Comparison of ENCODE assay signal across 8 mouse cellular contexts in genomic region chr1:171293906-171294297, GRCm38 (mm10). TPM values are rescaled to one million over a fixed set of nuclear protein-coding genes. Genes with fewer than 3 reads are reported as not detected.
DNase-seq lines count a peak whose midpoint lies in the region; ATAC-seq and TF ChIP-seq lines count a peak whose summit lies in the region.

No protein-coding gene starts in this region.

- H3K4me3 ChIP-seq in lung, embryonic 15.5 days: peak overlapping the region; percentile 74
- peak overlapping the region; percentile 71 for H3K4me3 ChIP-seq in embryonic facial prominence, embryonic 11.5 days (ENCODE audit: low read depth, low read length)
- peak overlapping the region; percentile 71 for H3K4me3 ChIP-seq in hindbrain, postnatal 0 days (ENCODE audit: low read length)
- H3K4me3 ChIP-seq in neural tube, embryonic 14.5 days (ENCODE audit: low read depth, low read length): peak overlapping the region; percentile 72

- peak overlapping the region; percentile 81 for H3K9ac ChIP-seq in lung, embryonic 15.5 days
- H3K9ac ChIP-seq in embryonic facial prominence, embryonic 11.5 days (replicated peaks; ENCODE audit: low read length): peak overlapping the region; percentile 91
- peak overlapping the region; percentile 94 for H3K9ac ChIP-seq in hindbrain, postnatal 0 days (replicated peaks; ENCODE audit: low read length)
- H3K9ac ChIP-seq in neural tube, embryonic 14.5 days (replicated peaks; ENCODE audit: low read depth, low read length): peak overlapping the region; percentile 89

- no peaks in the 10 kb centered on the region for H3K9me3 ChIP-seq in lung, embryonic 15.5 days
- H3K9me3 ChIP-seq in embryonic facial prominence, embryonic 11.5 days (replicated peaks; ENCODE audit: control insufficient read depth, low read length): no peaks in the 10 kb centered on the region
- H3K9me3 ChIP-seq in hindbrain, postnatal 0 days (ENCODE audit: low read length): no peaks in the 10 kb centered on the region
- H3K9me3 ChIP-seq in neural tube, embryonic 14.5 days (ENCODE audit: control insufficient read depth, low read length): no peaks in the 10 kb centered on the region

- TF ChIP-seq CTCF in hindbrain, postnatal 0 days (IDR thresholded peaks at IDR 0.05; ENCODE audit: low read depth): no peak

- H3K4me2 ChIP-seq in lung, embryonic 15.5 days: peak overlapping the region; percentile 70
- peak overlapping the region; percentile 46 for H3K4me2 ChIP-seq in embryonic facial prominence, embryonic 11.5 days (ENCODE audit: low read depth, low read length)
- peak overlapping the region; percentile 66 for H3K4me2 ChIP-seq in hindbrain, postnatal 0 days (ENCODE audit: low read depth, low read length)
- peak overlapping the region; percentile 65 for H3K4me2 ChIP-seq in neural tube, embryonic 14.5 days (ENCODE audit: low read depth, low read length)

- 15% methylated on average over 5 of the region's 5 CpGs for WGBS in lung, embryonic 15.5 days
- 55% methylated on average over 5 of the region's 5 CpGs for WGBS in embryonic facial prominence, embryonic 11.5 days
- 35% methylated on average over 5 of the region's 5 CpGs for WGBS in hindbrain, postnatal 0 days
- 34% methylated on average over 5 of the region's 5 CpGs for WGBS in neural tube, embryonic 14.5 days

- H3K36me3 ChIP-seq in lung, embryonic 15.5 days: peaks cover 12% of the 10 kb centered on the region
- no peaks in the 10 kb centered on the region; the same call in none of the 2 replicates for H3K36me3 ChIP-seq in embryonic facial prominence, embryonic 11.5 days (replicated peaks; ENCODE audit: control insufficient read depth, insufficient read depth, low read depth, low read length)
- peaks cover 10% of the 10 kb centered on the region; the same call in 1 of the 2 replicates for H3K36me3 ChIP-seq in hindbrain, postnatal 0 days (ENCODE audit: insufficient read depth, low read length)
- no peaks in the 10 kb centered on the region; the same call in 1 of the 2 replicates for H3K36me3 ChIP-seq in neural tube, embryonic 14.5 days (ENCODE audit: control insufficient read depth, insufficient read depth, low read length)

- intact Hi-C loops in gastrocnemius, postnatal 14 days (cut with DNase I; ENCODE audit: low total_unique reads): no loop called here

- H3K4me1 ChIP-seq in lung, embryonic 15.5 days: peaks cover 9% of the 10 kb centered on the region; the same call in 1 of the 2 replicates
- H3K4me1 ChIP-seq in embryonic facial prominence, embryonic 11.5 days (ENCODE audit: control insufficient read depth, insufficient read depth, low read length): no peaks in the 10 kb centered on the region
- H3K4me1 ChIP-seq in hindbrain, postnatal 0 days (ENCODE audit: insufficient read depth, low read length): 0 out of 2 replicates have a peak, but pooled peaks cover 3% of the 10 kb centered on the region
- H3K4me1 ChIP-seq in neural tube, embryonic 14.5 days (ENCODE audit: control insufficient read depth, insufficient read depth, low read length): peaks cover 8% of the 10 kb centered on the region

- peak overlapping the region; percentile 95 for H3K27ac ChIP-seq in lung, embryonic 15.5 days
- H3K27ac ChIP-seq in embryonic facial prominence, embryonic 11.5 days (replicated peaks; ENCODE audit: low read depth, low read length): peak overlapping the region; percentile 91; the same call in 1 of the 2 replicates
- peak overlapping the region; percentile 96 for H3K27ac ChIP-seq in hindbrain, postnatal 0 days
- H3K27ac ChIP-seq in neural tube, embryonic 14.5 days (ENCODE audit: low read depth, low read length): peak overlapping the region; percentile 95

- no peak for DNase-seq in lung, adult 18-20 months
- DNase-seq in embryonic facial prominence, embryonic 11.5 days (ENCODE audit: low spot score): no peak
- no peak for DNase-seq in hindbrain, postnatal 0 days (ENCODE audit: low spot score)
- no peak for DNase-seq in gastrocnemius, postnatal 14 days
- DNase-seq in ovary, adult 18-20 months (ENCODE audit: low spot score): no peak

- no peaks in the 10 kb centered on the region; the same call in 1 of the 2 replicates for H3K27me3 ChIP-seq in lung, embryonic 15.5 days
- H3K27me3 ChIP-seq in embryonic facial prominence, embryonic 11.5 days (ENCODE audit: control insufficient read depth, insufficient read depth, low read length): no peaks in the 10 kb centered on the region
- no peaks in the 10 kb centered on the region for H3K27me3 ChIP-seq in hindbrain, postnatal 0 days (ENCODE audit: insufficient read depth, low read length)
- H3K27me3 ChIP-seq in neural tube, embryonic 14.5 days (ENCODE audit: control insufficient read depth, insufficient read depth, low read length): no peaks in the 10 kb centered on the region; the same call in 1 of the 2 replicates

- no peak for ATAC-seq in lung, embryonic 15.5 days (ENCODE audit: borderline replicate concordance, extremely low read depth, low FRiP score, low TSS enrichment)
- no peak for ATAC-seq in embryonic facial prominence, embryonic 11.5 days (replicated peaks; ENCODE audit: insufficient number of reproducible peaks, low FRiP score, low TSS enrichment, low read depth)
- ATAC-seq in hindbrain, postnatal 0 days: 0 out of 2 replicates have a peak, but pooled peaks have one; percentile 25
- no peak for ATAC-seq in neural tube, embryonic 14.5 days (ENCODE audit: low read depth)
- ATAC-seq in inflammation-experienced regulatory T-cells, adult 6 months: no peak

RNA-seq across cellular contexts. Expression of gene Ufc1, which starts 0.9 kb away (rescaled TPM):
- 105 and 109 TPM in 2 replicates for polyA plus RNA-seq in lung, embryonic 15.5 days (2015; fragmentation: Nextera tagmentation; extraction: Ambion mirVana)
- 109 and 114 TPM in 2 replicates for polyA plus RNA-seq in embryonic facial prominence, embryonic 11.5 days (2014; fragmentation: Nextera tagmentation; extraction: Ambion mirVana)
- total RNA-seq in hindbrain, postnatal 0 days (2014; rRNA removed): 88.3 and 90.1 TPM in 2 replicates
- polyA plus RNA-seq in hindbrain, postnatal 0 days (2015; fragmentation: Nextera tagmentation; extraction: Ambion mirVana): 142 and 146 TPM in 2 replicates
- 116 and 124 TPM in 2 replicates for polyA plus RNA-seq in neural tube, embryonic 14.5 days (2014; fragmentation: Nextera tagmentation; extraction: Ambion mirVana)
- 100 to 1,000 TPM in 1 of 3 experiments, 10 to 100 TPM in 2; 74.6 to 118 (median 92.5) TPM for polyA plus RNA-seq in inflammation-experienced regulatory T-cells, adult 6 months (2017; shearing (Covaris generic))
- total RNA-seq in gastrocnemius, postnatal 14 days (2021): 10 to 100 TPM; 84.3 to 87.2 TPM

RNA-seq across cellular contexts. Expression of gene Usp21, which starts 6.1 kb away (rescaled TPM):
- polyA plus RNA-seq in lung, embryonic 15.5 days (2015; fragmentation: Nextera tagmentation; extraction: Ambion mirVana): 84.4 and 89.7 TPM in 2 replicates
- polyA plus RNA-seq in embryonic facial prominence, embryonic 11.5 days (2014; fragmentation: Nextera tagmentation; extraction: Ambion mirVana): 96.1 and 102 TPM in 2 replicates
- total RNA-seq in hindbrain, postnatal 0 days (2014; rRNA removed): 48.6 and 58.7 TPM in 2 replicates
- 71.7 and 73.3 TPM in 2 replicates for polyA plus RNA-seq in hindbrain, postnatal 0 days (2015; fragmentation: Nextera tagmentation; extraction: Ambion mirVana)
- polyA plus RNA-seq in neural tube, embryonic 14.5 days (2014; fragmentation: Nextera tagmentation; extraction: Ambion mirVana): 76.8 and 87.9 TPM in 2 replicates
- 10 to 100 TPM; 11.0 to 25.3 (median 15.4) TPM for polyA plus RNA-seq in inflammation-experienced regulatory T-cells, adult 6 months (2017; shearing (Covaris generic))
- total RNA-seq in gastrocnemius, postnatal 14 days (2021): 10 to 100 TPM; 13.1 to 13.7 TPM

RNA-seq across cellular contexts. Expression of gene Ppox, which starts 12.9 kb away (rescaled TPM):
- 49.3 and 50.6 TPM in 2 replicates for polyA plus RNA-seq in lung, embryonic 15.5 days (2015; fragmentation: Nextera tagmentation; extraction: Ambion mirVana)
- polyA plus RNA-seq in embryonic facial prominence, embryonic 11.5 days (2014; fragmentation: Nextera tagmentation; extraction: Ambion mirVana): 58.3 and 59.8 TPM in 2 replicates
- 35.0 and 44.3 TPM in 2 replicates for total RNA-seq in hindbrain, postnatal 0 days (2014; rRNA removed)
- polyA plus RNA-seq in hindbrain, postnatal 0 days (2015; fragmentation: Nextera tagmentation; extraction: Ambion mirVana): 32.4 and 34.3 TPM in 2 replicates
- polyA plus RNA-seq in neural tube, embryonic 14.5 days (2014; fragmentation: Nextera tagmentation; extraction: Ambion mirVana): 49.2 and 51.2 TPM in 2 replicates
- 10 to 100 TPM; 38.2 to 90.1 (median 78.6) TPM for polyA plus RNA-seq in inflammation-experienced regulatory T-cells, adult 6 months (2017; shearing (Covaris generic))
- 10 to 100 TPM in 1 of 2 experiments, 1 to 10 TPM in 1; 9.6 to 11.8 TPM for total RNA-seq in gastrocnemius, postnatal 14 days (2021)

RNA-seq across cellular contexts. Expression of gene B4galt3, which starts 23.8 kb away (rescaled TPM):
- polyA plus RNA-seq in lung, embryonic 15.5 days (2015; fragmentation: Nextera tagmentation; extraction: Ambion mirVana): 81.2 and 87.2 TPM in 2 replicates
- 56.8 and 60.5 TPM in 2 replicates for polyA plus RNA-seq in embryonic facial prominence, embryonic 11.5 days (2014; fragmentation: Nextera tagmentation; extraction: Ambion mirVana)
- total RNA-seq in hindbrain, postnatal 0 days (2014; rRNA removed): 80.5 and 101 TPM in 2 replicates
- polyA plus RNA-seq in hindbrain, postnatal 0 days (2015; fragmentation: Nextera tagmentation; extraction: Ambion mirVana): 88.8 and 91.9 TPM in 2 replicates
- 96.5 and 98.1 TPM in 2 replicates for polyA plus RNA-seq in neural tube, embryonic 14.5 days (2014; fragmentation: Nextera tagmentation; extraction: Ambion mirVana)
- polyA plus RNA-seq in inflammation-experienced regulatory T-cells, adult 6 months (2017; shearing (Covaris generic)): 10 to 100 TPM; 35.3 to 68.9 (median 60.8) TPM
- 1 to 10 TPM; 5.9 to 9.4 TPM for total RNA-seq in gastrocnemius, postnatal 14 days (2021)

RNA-seq across cellular contexts. Expression of gene Dedd, which starts 35.0 kb away (rescaled TPM):
- 49.5 and 50.5 TPM in 2 replicates for polyA plus RNA-seq in lung, embryonic 15.5 days (2015; fragmentation: Nextera tagmentation; extraction: Ambion mirVana)
- polyA plus RNA-seq in embryonic facial prominence, embryonic 11.5 days (2014; fragmentation: Nextera tagmentation; extraction: Ambion mirVana): 51.7 and 56.7 TPM in 2 replicates
- 28.7 and 30.2 TPM in 2 replicates for total RNA-seq in hindbrain, postnatal 0 days (2014; rRNA removed)
- 38.4 and 39.9 TPM in 2 replicates for polyA plus RNA-seq in hindbrain, postnatal 0 days (2015; fragmentation: Nextera tagmentation; extraction: Ambion mirVana)
- polyA plus RNA-seq in neural tube, embryonic 14.5 days (2014; fragmentation: Nextera tagmentation; extraction: Ambion mirVana): 48.0 and 49.7 TPM in 2 replicates
- 10 to 100 TPM; 35.5 to 41.7 (median 39.7) TPM for polyA plus RNA-seq in inflammation-experienced regulatory T-cells, adult 6 months (2017; shearing (Covaris generic))
- total RNA-seq in gastrocnemius, postnatal 14 days (2021): 10 to 100 TPM; 26.3 to 27.7 TPM
